Mouse (Mus musculus) testis, postnatal 14 days (tissue): Measurements from ENCODE around the gene Apba2.

Experiments
- DNase-seq: peaks from one replicate; pipeline ENCODE4 v3.0.0; 2021; ENCODE audit warnings: low spot score

Apba2 gene

DNA sequence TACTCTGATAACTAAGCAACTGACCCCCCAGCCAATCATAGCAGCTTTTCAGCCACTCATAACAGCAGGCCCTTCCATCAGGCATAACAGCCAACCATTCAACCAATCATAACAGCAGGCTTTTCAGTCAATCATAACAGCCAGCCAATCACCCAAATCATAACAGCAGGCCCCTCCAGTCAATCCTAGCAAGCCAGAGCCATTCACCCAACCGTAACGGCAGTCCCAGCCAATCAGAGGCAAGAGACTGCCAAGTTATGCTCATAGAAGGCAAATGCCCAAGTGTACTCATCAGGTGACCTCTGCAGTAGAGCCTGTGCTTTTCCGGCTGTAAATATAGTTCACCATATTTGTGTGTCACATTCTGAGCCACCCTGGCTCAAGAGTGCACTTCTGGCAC lies 85.1 kb downstream of the Apba2 start:
- DNase-seq, result no peak

- DNase-seq, result no peak
Measured at GRCm38 (mm10) chr7:64588636-64589389, 87.3 kb downstream of the Apba2 start.

- DNase-seq, result no peak
Measured at GRCm38 (mm10) chr7:64595256-64595655, 93.8 kb downstream of the Apba2 start.

GRCm38 (mm10) chr7:64596652-64597051 lies 95.1 kb downstream of the Apba2 start:
- no peak for DNase-seq

DNA sequence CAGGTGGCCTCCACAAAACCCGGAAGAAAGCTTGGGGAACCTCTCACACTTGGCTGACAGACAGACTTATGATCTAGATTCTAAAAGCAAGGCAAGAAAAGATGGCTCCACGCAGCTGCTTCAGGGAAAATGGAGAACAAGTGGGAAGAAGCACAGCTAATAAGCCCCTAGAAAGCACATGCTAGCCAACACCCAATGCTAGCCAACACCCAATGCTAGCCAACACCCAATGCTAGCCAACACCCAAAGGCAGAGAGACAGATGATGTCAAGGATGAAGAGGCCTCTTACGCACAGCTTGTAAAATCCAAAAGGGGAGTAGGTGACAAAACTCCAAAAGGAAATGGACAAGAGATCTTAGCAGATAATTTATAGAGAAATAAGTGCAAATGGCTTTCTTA lies 108.4 kb downstream of the Apba2 start:
- DNase-seq, result no peak

DNA sequence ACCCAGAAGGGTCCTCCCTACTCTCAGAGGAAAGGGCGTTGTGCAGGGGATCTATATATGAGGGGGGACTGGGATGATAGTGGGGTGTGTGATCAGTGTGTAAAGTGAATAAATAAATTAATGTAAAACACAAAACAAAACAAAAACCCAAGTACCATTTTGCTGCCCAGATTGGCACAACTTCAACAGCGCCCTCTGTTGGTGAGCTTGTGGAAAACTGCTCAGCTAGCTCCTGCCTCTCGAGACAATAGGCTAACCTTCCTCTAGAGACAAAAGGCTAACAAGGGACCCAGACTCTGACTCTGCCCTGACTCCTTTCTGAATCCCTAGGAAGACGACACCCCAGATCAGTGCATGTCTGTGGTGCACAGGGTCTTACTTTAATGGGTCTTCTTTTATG lies 109.4 kb downstream of the Apba2 start:
- DNase-seq, result no peak

GRCm38 (mm10) chr7:64619261-64619660 lies 117.8 kb downstream of the Apba2 start:
- DNase-seq, result no peak

DNA sequence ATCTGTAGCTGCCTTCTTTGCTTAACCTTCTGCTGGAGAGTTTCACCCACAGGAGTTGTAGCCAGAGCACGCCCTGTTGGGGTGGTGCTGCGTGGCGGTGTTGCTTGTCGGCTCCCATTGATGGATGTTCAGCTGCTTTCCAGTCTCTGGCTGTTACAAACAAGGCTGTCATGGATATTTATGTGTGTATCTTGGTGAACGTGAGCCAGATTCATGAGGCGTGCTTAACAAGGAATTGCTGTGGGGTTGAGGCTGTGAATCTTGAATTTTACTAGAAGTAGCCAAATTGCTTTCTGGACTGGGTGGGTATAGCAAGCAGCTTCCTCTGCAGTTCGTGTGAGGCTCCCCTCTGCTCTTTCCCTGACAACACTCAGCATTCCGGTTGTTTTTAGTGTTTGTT lies 125.0 kb downstream of the Apba2 start:
- no peak for DNase-seq

DNA sequence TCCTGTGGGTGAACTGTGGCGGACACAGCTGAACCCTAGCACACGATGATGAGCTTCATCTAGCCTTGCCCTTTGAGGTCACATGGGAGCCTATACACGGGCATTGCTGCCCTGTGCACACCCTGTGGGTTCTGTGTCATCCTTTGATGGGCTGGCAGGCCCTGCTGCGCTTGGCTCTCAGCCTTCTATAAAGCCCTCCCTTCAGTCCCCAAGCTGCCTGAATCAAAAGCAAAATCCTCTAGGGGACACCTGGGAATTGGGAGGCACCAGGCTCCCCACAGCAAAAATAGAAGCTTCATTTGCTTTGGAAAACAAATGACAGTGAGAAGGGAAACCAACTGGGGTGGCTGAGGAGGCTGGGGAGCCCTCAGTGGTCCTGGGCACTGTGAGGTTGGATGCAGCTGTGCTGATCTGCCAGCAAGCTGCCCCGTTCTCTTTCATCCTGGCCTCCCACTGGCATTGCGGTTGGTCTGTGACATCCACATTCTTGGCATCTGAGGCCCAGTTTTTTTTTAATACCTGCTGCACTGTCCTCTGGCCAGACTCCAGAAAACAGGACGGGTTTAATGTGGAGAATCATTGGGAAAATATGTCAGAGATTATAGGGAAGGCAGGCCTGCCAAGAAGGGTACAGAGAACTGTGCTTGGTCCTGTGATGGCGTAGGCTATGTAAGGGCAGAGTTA lies 126.6 kb downstream of the Apba2 start:
- no peak for DNase-seq

GRCm38 (mm10) chr7:64630697-64631096 lies 129.2 kb downstream of the Apba2 start:
- no peak for DNase-seq

- no peak for DNase-seq
Measured at GRCm38 (mm10) chr7:64631131-64631530, 129.6 kb downstream of the Apba2 start.

GRCm38 (mm10) chr7:64631781-64632351 lies 130.4 kb downstream of the Apba2 start:
- DNase-seq, result no peak

- DNase-seq, result no peak
Measured at GRCm38 (mm10) chr7:64633182-64633581, 131.7 kb downstream of the Apba2 start.

GRCm38 (mm10) chr7:64633916-64634315 lies 132.4 kb downstream of the Apba2 start:
- no peak for DNase-seq

- no peak for DNase-seq
Measured at GRCm38 (mm10) chr7:64634482-64634881, 133.0 kb downstream of the Apba2 start.

DNA sequence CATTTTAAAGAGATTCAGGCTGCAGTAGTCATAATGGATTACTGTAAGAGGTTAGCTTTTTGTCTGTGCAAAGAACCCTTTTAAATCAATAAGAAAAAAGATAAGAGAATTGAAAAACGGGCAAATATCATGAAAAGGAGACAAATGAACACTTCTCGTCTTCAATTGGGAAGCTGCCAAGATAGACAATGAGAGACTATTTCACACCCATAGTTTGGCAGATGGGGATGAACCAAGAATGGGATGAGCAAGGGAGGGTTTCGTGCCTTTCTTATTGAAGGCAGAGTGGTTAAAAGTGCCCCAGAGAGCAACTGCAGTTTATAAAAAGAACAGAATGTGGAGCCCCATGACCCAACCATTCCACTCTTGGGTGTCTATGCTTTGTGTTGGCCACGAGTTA lies 137.4 kb downstream of the Apba2 start:
- DNase-seq, result no peak

- DNase-seq, result no peak
Measured at GRCm38 (mm10) chr7:64640651-64641050, 139.1 kb downstream of the Apba2 start.

DNA sequence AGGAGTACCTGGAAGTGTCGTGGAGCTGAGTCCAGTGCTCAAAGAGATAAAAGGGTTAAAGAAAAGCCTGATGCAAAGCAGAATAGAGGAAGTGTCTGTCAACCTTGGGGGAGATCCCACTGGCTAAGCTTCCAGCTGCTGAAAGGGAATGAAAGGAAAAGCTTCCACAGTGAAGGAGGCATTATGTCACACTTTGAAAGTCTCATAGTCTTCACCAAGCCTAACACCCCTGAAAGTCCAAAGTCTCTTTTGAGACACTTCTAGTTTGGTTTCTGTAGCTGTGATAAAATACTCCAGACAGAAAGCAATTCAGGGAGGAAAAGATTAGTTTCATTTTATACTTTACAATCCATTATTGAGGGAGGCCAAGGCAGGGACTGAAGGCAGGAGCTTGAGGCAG lies 141.4 kb downstream of the Apba2 start:
- DNase-seq, result no peak

- no peak for DNase-seq
Measured at GRCm38 (mm10) chr7:64645458-64645857, 144.0 kb downstream of the Apba2 start.

GRCm38 (mm10) chr7:64646046-64646445 lies 144.5 kb downstream of the Apba2 start:
- no peak for DNase-seq

GRCm38 (mm10) chr7:64648947-64649607 lies 147.6 kb downstream of the Apba2 start:
- no peak for DNase-seq

DNA sequence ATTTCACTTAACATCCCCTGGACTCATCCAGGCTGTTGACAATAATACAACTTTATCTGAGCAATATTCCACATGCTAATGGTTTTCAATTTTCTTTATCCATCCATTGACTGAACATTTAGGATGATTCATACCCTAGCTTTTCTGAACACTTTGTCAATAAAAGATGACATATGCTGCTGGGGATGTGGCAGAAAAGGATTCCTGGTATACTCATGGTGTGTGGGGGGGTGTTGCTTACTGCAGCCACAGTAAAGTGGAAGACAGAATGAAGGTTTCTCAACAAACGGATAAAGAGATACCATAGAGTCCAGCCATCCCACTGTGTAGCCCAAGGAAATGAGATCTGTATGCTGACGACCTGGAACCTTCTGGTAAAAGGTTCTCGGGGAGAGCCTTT lies 150.5 kb downstream of the Apba2 start:
- no peak for DNase-seq

- no peak for DNase-seq
Measured at GRCm38 (mm10) chr7:64656787-64657186, 155.3 kb downstream of the Apba2 start.
